Mouse (Mus musculus): ENCODE data around the gene Slc35b3. TPM values are rescaled to one million over a fixed set of nuclear protein-coding genes. Genes with fewer than 3 reads are reported as not detected.

Slc35b3 gene
- polyA plus RNA-seq (2014; fragmentation: Illumina TruSeq; extraction: RNeasy Lipid Tissue Mini Kit (QIAGEN cat#74804); ENCODE audit: low read depth, low replicate concordance): 7.3 TPM

DNA sequence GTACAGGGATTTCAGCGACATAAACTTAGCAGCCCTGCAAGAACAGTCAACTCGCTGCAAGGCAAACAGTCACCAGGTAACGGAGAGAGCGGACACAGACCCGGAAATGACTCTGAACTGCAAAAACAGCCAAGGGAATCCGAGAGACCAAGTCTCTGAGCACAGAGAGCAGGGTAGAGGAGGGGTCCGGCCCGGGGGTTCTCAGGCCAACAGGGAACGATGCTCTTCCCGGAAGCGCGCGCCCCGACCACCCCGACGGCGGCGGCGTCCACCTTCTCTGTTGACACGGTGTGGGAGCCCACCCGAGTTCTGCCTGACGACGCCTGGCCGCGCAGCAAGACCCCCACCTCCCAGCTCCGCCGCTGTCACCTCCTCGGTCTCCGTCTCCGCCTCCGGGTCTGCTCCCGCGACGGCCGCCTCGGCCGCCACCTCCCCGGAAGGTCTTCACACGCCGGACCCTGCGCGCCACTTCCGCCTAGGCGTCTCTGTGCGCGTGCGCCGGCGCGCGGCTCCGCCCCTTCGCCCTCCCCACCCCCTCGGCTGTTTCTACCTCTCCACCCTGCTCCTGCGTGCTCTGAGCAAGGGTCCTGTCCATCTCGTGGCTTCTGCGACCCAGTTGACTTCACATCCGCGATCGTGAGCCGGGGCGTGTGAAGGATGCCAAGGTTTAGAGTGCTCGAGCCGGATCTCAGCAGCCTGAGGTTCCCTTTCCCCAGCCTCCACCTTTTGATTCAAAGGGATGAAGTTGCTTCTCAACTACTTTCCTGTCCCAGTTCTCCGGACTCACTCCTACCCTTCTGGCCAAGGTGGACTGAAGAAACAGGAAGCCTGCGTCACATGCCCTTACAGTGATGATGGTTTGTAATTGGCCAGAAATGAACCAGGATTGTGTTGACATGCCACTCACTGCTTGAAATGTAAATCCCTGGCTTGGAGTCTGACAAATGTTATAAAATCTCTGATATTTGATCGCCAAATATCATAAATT, at the start of gene Slc35b3:
Slc35b3 (minus strand) TSS at position 813 of the 988 bp plus-strand sequence.

Data from heart, adult 10 weeks (tissue).